Mouse (Mus musculus) T-helper 2 cell (primary cell): ENCODE measurements at regions not wholly inside any gene's neighbourhood (a gene's known extent, or its start where the extent isn't known, plus 50 kb on each side); places are given as distances from the start of the nearest gene placed in this dataset.

Experiments
- in situ Hi-C: fragments of 300-600 bp; cut with MboI, MseI; formaldehyde crosslinking; loops from one replicate; pipeline ENCODE4 v1.15.1; 2025; ENCODE audit warnings: high pct_unique_total_duplicates

DNA sequence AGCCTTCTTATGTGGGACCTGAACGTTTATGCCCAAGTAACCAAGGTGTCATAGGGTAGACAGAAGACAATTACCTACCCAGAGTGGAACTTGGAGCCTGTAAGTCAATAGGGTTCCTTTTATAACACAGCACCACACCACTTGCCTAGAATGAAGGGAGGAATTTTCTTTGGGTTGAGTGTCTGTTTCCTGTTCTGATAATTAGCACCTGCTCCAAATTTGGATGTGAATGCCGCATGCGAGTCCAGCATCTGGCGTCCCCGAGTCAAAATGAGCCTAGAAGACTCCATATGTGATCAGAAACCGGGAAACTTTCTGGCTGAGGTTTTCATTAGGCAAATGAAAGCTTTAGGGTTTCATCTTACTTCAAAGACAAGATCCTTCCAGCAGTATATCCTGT, 653.7 kb downstream of the Adgrl2 start:
- in situ Hi-C loops = no loop called here

DNA sequence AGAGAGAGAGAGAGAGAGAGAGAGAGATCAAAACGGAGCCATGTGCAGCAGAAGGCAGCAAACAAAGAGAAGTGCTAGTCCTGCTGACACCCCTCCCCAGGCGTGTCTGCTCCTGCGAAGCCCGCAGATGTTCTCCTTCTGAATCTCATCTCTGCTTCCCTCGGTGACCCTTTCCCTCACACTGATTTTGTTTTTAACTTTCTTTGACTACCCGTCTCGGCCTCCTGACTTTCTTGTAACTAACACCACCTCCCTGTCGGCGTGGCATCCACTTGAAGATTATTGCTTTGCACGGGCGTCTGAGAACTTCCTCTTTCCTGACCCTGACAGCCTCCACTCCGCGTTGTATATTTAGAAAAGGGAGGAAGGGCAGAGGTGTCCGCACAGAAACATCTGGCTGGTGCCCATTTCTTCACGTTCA, 654.3 kb downstream of the Adgrl2 start:
- in situ Hi-C loops = no loop called here

DNA sequence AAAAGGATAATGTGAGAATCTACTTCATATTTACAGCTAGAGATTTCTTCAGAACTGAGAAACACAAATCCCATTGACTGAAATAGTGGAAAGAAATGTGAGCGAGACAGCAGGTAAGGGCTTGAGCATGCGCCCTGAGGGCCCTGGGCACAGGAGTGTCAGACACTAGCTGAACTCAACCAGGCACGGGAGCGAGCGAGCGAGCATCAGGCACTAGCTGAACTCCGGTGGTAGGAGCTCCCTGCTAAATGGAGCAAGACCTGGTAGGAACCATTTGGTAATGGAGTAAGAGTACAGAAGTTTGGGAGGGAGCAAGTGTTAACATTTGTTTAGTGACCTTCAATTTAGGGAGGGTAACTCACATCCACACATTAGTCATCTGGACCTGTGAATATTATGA, 654.7 kb downstream of the Adgrl2 start:
- in situ Hi-C loops = no loop called here

DNA sequence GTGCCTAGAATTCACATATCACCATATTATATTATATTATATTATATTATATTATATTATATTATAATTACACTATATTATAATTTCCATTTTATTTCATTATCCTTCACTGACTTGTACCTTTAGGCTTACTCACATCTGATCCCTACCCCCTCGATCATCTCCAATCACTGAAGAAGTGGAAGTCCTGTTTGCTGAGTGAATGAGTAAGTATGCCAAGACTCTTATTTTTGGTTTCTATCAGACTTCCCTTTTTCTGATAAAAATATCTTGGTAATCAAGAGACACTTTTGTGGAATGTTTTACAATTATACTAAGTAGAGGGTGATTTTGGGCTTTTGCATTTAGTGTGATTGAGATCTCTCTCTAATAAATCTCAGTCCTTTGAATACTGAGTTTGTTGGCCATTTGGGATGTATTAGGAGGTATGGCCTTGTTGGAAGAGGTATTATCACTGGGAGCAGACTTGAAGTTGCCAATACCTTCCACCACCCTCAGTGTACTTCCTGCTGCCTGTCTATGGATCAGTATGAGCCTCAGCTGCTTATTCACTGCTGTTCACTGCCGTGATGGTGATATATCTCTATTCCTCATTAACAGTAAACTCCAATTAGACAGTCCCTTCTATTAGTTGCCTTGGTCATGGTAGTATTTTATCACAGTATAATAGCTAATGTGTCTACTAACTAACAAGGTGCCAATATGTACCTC, 665.3 kb downstream of the Adgrl2 start:
- in situ Hi-C loops = no loop called here

DNA sequence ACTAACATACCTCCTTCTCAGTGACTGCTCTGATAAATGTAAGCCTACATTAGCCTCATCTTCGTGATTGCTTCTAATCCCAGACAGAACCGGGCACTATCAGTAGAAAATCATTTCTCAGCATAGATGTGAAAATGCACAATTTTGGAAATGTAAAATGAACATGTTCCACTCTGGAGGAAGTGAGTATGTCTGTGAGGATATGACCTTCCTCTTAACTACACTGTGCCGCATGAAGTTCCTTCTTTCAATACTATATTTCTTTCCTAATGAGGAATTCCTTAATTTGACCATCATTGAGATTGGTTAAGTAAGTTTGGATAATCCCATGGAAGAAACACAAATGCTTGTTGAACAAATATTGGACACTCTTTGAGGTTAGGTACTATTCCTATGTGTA, 668.5 kb downstream of the Adgrl2 start:
- in situ Hi-C loops = no loop called here

DNA sequence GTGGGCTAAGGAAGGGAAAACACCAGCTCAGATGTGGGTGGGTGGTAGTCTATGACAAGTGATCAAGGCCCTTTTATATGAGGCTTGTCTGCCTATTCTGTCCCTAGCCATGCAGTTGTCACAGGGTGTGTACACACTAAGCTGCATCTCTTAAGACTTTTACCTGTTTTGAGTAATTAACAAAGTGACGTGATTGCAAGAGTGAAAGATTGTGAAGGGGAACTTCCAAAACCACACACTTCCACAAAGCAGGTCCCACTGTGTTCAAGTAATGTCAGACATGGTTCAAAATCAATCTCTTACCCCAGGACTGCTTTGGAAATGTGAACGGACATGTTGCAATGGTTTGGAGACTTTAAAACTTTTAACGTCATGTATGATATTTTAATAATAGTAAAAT, 674.2 kb downstream of the Adgrl2 start:
- in situ Hi-C loops = no loop called here

DNA sequence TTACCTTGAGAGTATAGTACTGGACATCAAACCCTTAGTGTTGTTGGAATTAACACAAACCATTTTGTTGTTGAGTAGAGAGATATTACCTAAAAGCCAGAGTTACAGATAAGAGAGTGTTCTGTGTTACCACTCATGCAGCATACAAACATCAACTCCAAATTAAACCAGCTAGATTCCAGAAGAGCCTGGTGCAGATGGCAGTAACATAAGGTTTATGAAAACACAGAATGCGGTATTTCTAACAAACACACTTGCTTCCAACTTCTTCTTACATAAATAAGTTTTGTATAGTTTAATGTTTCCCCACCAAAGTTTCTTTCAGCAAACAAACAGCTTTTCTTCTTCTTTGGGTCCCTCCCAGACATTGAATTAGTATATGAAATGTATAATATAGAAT, 675.1 kb downstream of the Adgrl2 start:
- in situ Hi-C loops = no loop called here

DNA sequence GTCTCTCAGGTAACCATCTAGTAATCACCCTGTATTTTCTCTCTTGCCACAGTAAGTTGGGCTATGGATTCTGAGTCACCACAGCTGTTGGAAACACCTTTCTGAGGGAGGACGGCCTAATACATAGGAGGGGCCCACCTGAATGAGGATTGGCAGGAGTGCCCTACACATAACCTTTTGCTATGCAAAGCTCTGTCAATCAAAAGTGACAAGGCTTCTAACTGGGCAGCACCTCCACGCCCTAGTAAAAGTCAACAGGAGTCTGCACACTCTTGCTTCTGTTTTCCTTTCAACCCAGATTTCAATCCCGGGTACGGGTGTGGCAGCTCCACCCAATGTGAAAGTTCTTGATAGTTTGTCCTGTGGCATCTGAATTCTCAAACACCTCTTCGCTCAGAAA, 694.8 kb downstream of the Adgrl2 start:
- in situ Hi-C loops = no loop called here

DNA sequence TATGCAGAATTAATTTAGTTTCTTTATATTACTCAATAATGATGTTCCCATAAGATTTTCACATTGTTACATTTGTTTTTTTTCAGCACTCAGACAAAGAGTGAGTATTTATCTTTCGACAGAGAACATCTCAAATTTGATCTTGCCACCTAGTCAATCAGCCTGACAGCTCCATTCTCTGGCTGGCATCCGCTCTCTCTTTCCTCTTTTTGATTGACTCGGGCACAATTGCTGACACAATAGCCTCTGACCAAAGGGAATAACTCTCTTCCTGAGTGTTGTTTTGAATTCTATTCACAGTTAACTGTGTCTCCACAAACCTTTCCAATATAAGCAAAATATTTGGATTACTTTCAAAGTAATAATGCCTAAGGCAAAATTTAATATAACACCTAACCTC, 711.4 kb downstream of the Adgrl2 start:
- in situ Hi-C loops = no loop called here

DNA sequence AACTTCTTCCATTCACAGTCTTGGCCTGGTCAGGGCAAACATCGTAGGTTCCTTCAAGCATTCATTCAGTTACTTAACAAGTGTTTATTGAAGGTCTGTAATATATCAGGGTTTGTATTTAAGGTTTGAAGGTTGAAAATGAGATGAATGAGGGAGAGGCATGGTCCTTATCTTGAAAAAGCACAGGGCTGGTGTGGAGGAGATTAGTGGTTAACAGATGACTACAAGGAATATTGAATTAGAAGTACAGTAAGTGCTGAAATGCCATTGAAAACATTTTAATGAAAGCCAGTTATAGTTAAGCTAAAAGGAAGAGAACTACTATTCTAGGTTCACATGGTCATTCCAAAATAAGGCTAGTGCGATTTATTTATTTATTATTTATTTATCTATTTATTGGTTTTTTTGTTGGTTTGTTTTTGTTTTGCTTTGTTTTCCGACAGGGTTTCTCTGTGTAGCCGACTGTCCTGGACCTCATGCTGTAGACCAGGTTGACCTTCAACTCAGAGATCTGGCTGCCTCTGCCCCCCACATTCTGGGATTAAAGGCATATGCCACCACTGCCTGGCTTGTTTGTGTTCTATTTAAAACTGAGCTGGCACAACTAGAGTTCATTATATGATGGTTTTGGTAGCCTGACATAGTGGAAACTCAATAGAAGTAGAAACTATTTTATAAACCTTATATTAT, 718.1 kb downstream of the Adgrl2 start:
- in situ Hi-C loops = no loop called here

DNA sequence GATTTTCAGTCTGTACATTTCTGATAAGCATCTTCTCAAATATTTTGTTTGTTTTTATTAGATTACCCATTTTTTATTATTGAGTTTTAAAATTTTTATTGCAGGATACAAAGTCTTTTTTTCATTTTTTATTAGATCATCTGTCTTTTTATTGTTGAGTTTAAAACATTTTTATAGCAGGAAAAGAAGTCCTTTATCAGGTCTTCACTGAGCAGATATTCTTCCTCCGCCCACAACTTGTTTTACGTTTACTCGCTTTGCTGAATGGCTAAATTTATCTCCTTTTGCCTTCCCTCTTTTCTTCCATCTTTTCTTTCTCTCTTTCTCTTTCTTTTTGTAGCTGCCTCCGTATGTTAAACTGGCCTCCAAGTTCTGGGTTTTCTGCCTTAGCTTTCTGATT, 721.5 kb downstream of the Adgrl2 start:
- in situ Hi-C loops = no loop called here

DNA sequence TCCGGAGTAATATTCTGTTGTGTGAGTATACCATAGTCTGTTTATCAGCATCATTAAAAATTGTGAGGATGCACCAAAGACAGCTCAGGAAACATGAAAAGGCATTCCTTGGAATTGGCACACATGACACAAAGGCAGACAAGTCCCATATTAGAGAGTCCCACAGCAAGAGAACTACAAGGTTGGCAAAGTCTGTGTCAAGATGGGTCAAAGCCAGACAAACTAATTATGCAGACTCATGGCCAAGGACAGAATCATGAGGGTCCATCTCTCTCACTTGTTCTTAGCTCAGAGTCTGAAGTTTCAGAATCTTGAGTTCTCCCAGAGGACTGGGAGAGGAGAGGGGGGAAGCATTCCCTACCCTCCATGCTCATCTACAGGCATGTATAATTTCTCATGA, 731.1 kb downstream of the Adgrl2 start:
- in situ Hi-C loops = no loop called here

DNA sequence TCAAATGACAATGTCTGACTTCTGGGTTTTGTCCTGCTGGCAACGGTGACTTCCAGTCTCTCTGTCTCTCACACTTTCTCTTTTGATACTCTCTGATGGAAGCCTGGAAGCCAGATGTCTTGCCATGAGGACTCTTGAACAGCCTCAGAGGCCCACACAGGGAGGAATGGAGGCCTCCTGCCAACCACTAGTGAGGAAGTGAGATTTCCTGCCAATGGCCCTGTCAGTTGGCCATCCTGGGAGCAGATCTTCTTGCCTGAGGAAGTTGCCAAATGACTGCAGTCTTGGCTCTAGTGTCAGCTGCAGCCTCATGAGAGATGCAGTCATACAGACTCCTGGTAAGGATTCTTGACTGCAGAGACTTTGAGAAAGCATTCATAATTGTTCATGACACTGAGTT, 741.7 kb downstream of the Adgrl2 start:
- in situ Hi-C loops = no loop called here

DNA sequence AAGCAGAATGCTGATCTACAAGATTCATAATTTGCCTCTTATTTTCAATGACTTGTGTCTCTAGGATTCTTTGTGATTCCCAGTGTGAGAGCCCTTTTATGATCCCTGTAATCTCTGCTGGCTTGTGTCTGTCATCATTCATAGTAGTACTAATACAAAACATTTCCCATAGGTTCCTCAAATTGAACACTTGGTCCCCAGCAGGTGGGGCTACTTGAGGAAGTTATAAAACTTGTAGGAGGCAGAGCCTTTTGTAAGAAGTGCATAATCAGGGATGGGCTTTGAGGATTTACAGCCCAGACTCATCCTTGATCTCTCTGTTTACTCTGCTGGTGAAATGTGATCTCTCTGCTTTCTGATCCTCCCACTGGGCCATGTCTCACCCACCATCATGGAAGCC, 743.6 kb downstream of the Adgrl2 start:
- in situ Hi-C loops = no loop called here

DNA sequence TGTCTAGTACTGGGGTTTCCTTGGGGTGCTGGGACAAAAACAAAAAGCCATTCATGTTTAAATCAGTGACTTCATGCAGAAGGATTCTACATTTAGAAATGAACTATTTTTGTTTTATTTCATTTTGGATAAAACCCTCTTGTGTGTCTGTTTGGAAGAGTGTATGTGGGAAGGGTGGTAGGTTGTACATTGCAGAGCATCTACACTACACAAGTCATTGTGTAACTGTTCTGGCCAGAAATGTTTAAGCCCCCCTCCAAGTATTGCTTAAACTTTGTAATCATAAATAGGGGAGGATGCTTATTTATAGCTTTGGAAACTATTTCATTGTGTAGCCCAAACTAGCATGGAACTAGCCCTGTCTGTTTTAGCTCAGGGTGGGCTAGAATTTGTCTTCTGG, 752.3 kb downstream of the Adgrl2 start:
- in situ Hi-C loops = no loop called here

DNA sequence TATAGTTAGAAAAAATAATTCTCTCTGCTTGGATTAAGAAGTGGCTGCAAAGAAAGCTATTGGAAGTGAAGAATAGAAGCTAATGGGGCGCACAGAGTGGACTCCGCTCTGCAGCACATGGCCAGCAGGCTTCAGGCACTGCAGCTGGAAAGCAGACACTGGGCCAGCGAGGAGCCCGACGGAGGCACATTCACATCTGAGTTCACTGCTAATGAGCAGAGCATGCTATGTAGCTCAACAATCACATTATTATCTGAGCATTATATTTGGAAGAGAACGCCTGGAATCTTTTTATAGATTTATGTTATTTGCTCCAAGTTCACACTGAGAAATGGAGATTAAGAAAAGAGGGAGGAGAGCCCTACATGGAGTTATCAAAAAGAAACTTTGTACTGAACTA, 752.8 kb downstream of the Adgrl2 start:
- in situ Hi-C loops = no loop called here

DNA sequence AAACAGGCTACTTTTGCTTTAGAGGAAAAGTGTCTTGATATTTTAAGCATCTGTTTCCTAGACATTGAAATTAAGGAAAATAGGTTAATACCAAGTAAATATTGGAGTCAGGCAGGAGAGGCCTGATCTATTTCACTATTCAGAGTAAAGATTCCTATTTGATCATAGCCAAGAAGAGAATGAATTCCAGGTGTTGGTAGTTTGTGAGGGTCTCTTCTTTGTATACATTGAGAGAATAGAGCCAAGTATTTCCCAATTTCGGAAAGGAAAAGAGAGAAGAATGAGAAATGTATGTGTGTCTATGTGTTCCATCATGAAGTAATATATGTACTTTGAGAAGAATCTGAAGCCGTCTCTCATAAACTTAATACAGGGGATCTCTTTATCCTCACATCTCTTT, 756.7 kb downstream of the Adgrl2 start:
- in situ Hi-C loops = no loop called here

DNA sequence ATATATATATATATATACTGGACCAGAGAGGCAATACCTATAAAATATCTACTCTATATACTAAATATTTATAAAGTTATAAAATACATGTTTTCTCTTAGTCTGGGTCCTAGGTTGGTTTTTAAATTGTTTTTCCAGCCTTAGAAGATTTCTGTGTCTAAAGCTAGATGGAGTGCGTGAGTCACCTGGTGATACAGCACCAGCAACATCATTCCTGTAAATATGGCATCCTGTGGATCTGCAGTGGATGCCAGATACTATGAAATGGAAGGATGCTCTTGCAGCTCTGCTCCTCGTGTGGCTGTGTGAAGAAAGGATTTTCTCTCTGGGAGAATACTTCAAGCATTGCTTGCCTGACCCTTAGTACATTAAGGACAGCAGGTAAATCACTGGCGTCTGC, 761.2 kb downstream of the Adgrl2 start:
- in situ Hi-C loops = no loop called here

DNA sequence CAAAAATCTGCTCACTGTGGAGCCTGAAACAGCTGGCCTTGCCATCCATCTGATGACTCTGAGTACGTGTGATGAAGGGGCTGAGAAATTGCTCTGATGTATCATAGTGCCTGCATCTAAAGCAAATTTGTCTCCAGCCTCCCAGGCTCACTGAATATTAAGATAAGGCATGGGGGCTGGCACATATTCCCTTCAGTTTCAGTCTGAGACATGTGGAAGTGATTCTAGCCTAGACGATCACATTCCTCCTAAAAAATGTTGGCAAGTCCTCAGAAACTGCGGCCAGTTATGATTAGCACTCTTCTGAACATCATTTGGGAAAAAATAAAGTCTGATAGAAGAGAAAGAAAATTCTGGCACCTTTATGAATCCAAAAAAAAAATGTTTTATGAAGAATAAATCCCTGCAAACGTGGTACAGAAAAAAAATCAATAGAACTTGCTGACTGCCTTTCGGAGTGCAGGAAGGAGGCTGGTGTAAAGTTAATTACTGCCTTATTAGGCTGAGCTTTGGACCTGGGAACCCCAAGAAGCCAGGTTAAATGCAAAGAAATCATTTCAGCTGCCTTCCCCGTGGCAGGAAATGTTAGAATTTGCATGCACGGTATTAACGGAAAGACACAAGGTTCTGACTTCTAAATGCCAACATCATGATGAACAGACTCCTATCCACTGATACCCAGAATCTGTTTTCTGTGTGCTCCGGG, 762.2 kb downstream of the Adgrl2 start:
- in situ Hi-C loops = no loop called here

DNA sequence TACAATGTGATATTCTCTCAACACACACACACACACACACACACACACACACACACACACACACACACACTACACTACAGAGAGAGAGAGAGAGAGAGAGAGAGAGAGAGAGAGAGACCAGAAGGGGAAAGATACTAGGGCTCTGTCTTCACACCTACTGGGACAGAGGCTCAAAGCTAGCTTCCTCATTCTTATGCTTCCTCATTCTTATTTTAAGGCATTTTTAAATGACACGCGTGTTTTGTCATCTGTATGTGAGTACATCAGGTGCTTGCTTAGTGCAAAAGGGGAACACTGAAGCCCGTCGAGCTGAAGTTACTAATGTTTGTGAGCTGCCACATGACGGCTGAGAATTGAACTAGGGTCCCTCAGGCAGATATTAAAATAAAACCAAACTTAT, 769.5 kb downstream of the Adgrl2 start:
- in situ Hi-C loops = no loop called here

DNA sequence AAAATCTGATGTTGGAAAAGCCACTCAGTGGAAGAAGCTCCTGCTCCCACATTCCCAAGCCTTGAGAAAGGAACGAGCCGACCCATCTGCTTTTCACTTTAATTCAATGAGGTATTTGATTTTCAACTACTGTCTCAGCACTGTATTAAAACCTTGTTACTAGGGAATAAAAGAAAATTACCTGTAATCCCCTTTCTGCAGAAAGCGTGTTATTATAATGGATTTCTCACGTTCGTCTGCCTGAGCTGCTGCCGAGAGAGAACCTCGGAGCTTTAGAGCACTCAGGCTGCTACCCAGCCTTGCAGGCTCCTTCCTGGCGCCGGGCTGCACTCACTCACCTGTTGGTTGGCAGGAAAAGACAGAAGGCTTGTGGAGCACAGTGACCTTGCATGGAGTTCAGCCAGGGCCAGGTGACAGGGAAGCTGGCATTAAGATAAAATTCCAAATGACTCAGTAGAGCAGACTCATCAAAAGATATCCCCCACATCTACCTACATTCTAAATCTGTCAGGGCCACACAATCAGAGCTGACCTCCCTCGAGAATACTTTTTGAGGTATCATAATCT, 770.2 kb downstream of the Adgrl2 start:
- in situ Hi-C loops = no loop called here

DNA sequence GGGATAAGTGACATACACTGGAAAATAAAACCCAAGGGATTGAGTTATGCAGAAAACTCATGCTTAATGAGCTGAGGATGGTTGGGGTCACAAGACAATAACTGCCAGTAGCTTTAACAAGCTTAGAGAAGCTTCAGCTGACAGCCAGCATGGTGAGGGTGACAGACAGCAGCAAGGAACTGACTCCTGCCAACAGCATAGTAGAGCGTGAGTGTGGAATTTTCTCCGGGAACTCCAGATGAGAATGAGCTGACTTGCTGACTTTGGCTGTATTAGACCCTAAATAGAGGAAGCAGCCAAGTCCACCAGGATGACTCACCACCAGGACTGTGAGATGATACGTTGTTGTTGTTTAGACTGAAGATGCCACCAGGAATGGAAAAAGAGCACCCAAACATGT, 788.2 kb downstream of the Adgrl2 start:
- in situ Hi-C loops = no loop called here

DNA sequence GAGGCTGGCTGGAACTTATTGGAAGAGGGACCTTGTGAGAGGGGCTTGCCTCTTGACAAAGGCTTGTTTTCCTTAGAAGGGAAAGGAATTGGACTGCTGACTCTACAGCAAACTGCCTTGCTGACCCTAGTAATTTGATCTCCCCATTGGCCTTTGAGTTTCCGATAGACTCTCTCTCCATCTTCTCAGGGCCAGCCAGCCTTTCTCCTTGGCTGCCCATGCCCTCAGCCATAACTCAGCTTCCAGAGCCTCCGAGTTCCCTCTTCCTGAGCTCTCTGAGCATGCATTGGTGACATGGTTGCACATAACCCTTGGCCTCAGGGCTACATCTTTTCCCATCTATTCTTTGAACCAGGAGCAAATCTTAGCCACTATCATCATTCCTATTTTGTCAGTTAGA, 803.7 kb downstream of the Adgrl2 start:
- in situ Hi-C loops = no loop called here
